Mouse (Mus musculus) E14TG2a.4 (cell line): Measurements from ENCODE around the gene Grwd1.

Source experiments
- CTCF ChIP-seq: conservative IDR thresholded peaks from 2 replicates; pipeline ENCODE4 v1.5.1; 2014; ENCODE audit warnings: low read length
- NANOG ChIP-seq: IDR thresholded peaks from 2 replicates; pipeline ENCODE4 v1.6.1; 2014; ENCODE audit warnings: borderline replicate concordance, low read length, mixed read lengths

GRCm38 (mm10) chr7:45793969-45794585 is 36.7 kb downstream of the Grwd1 start:
- no peak for TF ChIP-seq CTCF
- no peak for TF ChIP-seq NANOG
